In genomic region chr11:104624791-104625391, GRCm38 (mm10) we compare ENCODE assay signal across 8 mouse cellular contexts. TPM values are rescaled to one million over a fixed set of nuclear protein-coding genes. Genes with fewer than 3 reads are reported as not detected.
DNase-seq lines count a peak whose midpoint lies in the region; ATAC-seq and TF ChIP-seq lines count a peak whose summit lies in the region.

No protein-coding gene starts in this region.

- peak overlapping the region; percentile 25; the same call in 1 of the 2 replicates for H3K4me3 ChIP-seq in embryonic facial prominence, embryonic 10.5 days
- no peak overlapping the region for H3K4me3 ChIP-seq in heart, embryonic 16.5 days (ENCODE audit: low read length)
- H3K4me3 ChIP-seq in lung, postnatal 0 days (ENCODE audit: low read depth, low read length): no peak overlapping the region
- no peak overlapping the region for H3K4me3 ChIP-seq in forebrain, embryonic 14.5 days (ENCODE audit: low read depth, low read length)
- no peak overlapping the region for H3K4me3 ChIP-seq in forebrain, embryonic 13.5 days

- TF ChIP-seq CTCF in lung, postnatal 0 days (IDR thresholded peaks at IDR 0.05): peak; percentile 17

- H3K9ac ChIP-seq in heart, embryonic 16.5 days (ENCODE audit: low read length): no peak overlapping the region
- no peak overlapping the region for H3K9ac ChIP-seq in lung, postnatal 0 days (replicated peaks; ENCODE audit: low read depth)
- H3K9ac ChIP-seq in forebrain, embryonic 14.5 days (ENCODE audit: low read length): no peak overlapping the region
- no peak overlapping the region for H3K9ac ChIP-seq in forebrain, embryonic 13.5 days

- TF ChIP-seq EP300 in lung, postnatal 0 days (IDR thresholded peaks at IDR 0.05): no peak

- H3K9me3 ChIP-seq in embryonic facial prominence, embryonic 10.5 days: no peaks in the 10 kb centered on the region
- no peaks in the 10 kb centered on the region for H3K9me3 ChIP-seq in heart, embryonic 16.5 days (replicated peaks; ENCODE audit: control insufficient read depth, low read length)
- no peaks in the 10 kb centered on the region for H3K9me3 ChIP-seq in lung, postnatal 0 days (ENCODE audit: low read length)
- H3K9me3 ChIP-seq in forebrain, embryonic 14.5 days (replicated peaks; ENCODE audit: control insufficient read depth, low read length): no peaks in the 10 kb centered on the region
- H3K9me3 ChIP-seq in forebrain, embryonic 13.5 days (replicated peaks): no peaks in the 10 kb centered on the region

- 24% methylated on average over 6 of the region's 6 CpGs for WGBS in embryonic facial prominence, embryonic 10.5 days
- 39% methylated on average over 6 of the region's 6 CpGs for WGBS in heart, embryonic 16.5 days
- 23% methylated on average over 6 of the region's 6 CpGs for WGBS in lung, postnatal 0 days
- WGBS in forebrain, embryonic 14.5 days: 53% methylated on average over 6 of the region's 6 CpGs
- 62% methylated on average over 6 of the region's 6 CpGs for WGBS in forebrain, embryonic 13.5 days

- H3K27me3 ChIP-seq in embryonic facial prominence, embryonic 10.5 days (replicated peaks; ENCODE audit: low read depth, poor library complexity, severe bottlenecking): no peaks in the 10 kb centered on the region
- H3K27me3 ChIP-seq in heart, embryonic 16.5 days (ENCODE audit: control insufficient read depth, insufficient read depth, low read length): no peaks in the 10 kb centered on the region
- H3K27me3 ChIP-seq in lung, postnatal 0 days (replicated peaks; ENCODE audit: insufficient read depth, low read length): no peaks in the 10 kb centered on the region
- H3K27me3 ChIP-seq in forebrain, embryonic 14.5 days (replicated peaks; ENCODE audit: control insufficient read depth, insufficient read depth, low read length): no peaks in the 10 kb centered on the region
- no peaks in the 10 kb centered on the region for H3K27me3 ChIP-seq in forebrain, embryonic 13.5 days

- no peak overlapping the region for H3K4me2 ChIP-seq in heart, embryonic 16.5 days (ENCODE audit: low read depth, low read length)
- no peak overlapping the region for H3K4me2 ChIP-seq in lung, postnatal 0 days (replicated peaks; ENCODE audit: low read depth, low read length)
- H3K4me2 ChIP-seq in forebrain, embryonic 14.5 days (ENCODE audit: low read length): no peak overlapping the region
- H3K4me2 ChIP-seq in forebrain, embryonic 13.5 days: no peak overlapping the region

- H3K27ac ChIP-seq in embryonic facial prominence, embryonic 10.5 days (replicated peaks): peak overlapping the region; percentile 81
- H3K27ac ChIP-seq in heart, embryonic 16.5 days (ENCODE audit: low read length): peak overlapping the region; percentile 37; the same call in 1 of the 2 replicates
- H3K27ac ChIP-seq in lung, postnatal 0 days (ENCODE audit: low read length): peak overlapping the region; percentile 21; the same call in 1 of the 2 replicates
- no peak overlapping the region for H3K27ac ChIP-seq in forebrain, embryonic 14.5 days (ENCODE audit: low read depth, low read length)
- H3K27ac ChIP-seq in forebrain, embryonic 13.5 days: no peak overlapping the region

- 0 out of 2 replicates have a peak, but pooled peaks have one; percentile 19 for ATAC-seq in heart, embryonic 16.5 days (replicated peaks; ENCODE audit: extremely low read depth, insufficient read depth, low FRiP score)
- peak; percentile 61 for ATAC-seq in lung, postnatal 0 days
- ATAC-seq in forebrain, embryonic 14.5 days: no peak
- ATAC-seq in forebrain, embryonic 13.5 days: no peak

- H3K36me3 ChIP-seq in embryonic facial prominence, embryonic 10.5 days (replicated peaks): no peaks in the 10 kb centered on the region
- no peaks in the 10 kb centered on the region for H3K36me3 ChIP-seq in heart, embryonic 16.5 days (ENCODE audit: control insufficient read depth, insufficient read depth)
- no peaks in the 10 kb centered on the region for H3K36me3 ChIP-seq in lung, postnatal 0 days (ENCODE audit: insufficient read depth, low read length)
- H3K36me3 ChIP-seq in forebrain, embryonic 14.5 days (ENCODE audit: control insufficient read depth, insufficient read depth, low read length): no peaks in the 10 kb centered on the region
- H3K36me3 ChIP-seq in forebrain, embryonic 13.5 days (ENCODE audit: poor library complexity, severe bottlenecking): no peaks in the 10 kb centered on the region

- peaks cover 43% of the 10 kb centered on the region for H3K4me1 ChIP-seq in embryonic facial prominence, embryonic 10.5 days
- peaks cover 13% of the 10 kb centered on the region for H3K4me1 ChIP-seq in heart, embryonic 16.5 days (ENCODE audit: control insufficient read depth, insufficient read depth, low read length)
- H3K4me1 ChIP-seq in lung, postnatal 0 days (ENCODE audit: insufficient read depth, low read depth, low read length): peaks cover 6% of the 10 kb centered on the region; the same call in 1 of the 2 replicates
- no peaks in the 10 kb centered on the region; the same call in none of the 2 replicates for H3K4me1 ChIP-seq in forebrain, embryonic 14.5 days (ENCODE audit: control insufficient read depth, insufficient read depth, low read length)
- peaks cover 1% of the 10 kb centered on the region for H3K4me1 ChIP-seq in forebrain, embryonic 13.5 days

- DNase-seq in urinary bladder, postnatal 14 days (ENCODE audit: low spot score): peak; percentile 40
- DNase-seq in urinary bladder, postnatal 10 days (ENCODE audit: low spot score): no peak
- peak; percentile 79 for DNase-seq in embryonic facial prominence, embryonic 10.5 days (ENCODE audit: low spot score)
- peak; percentile 45 for DNase-seq in lung, postnatal 0 days (ENCODE audit: low spot score)
- DNase-seq in right cerebral cortex, adult 2 months (ENCODE audit: low spot score in 2 of 2): no peak
- no peak for DNase-seq in forebrain, embryonic 14.5 days (ENCODE audit: low spot score)

RNA-seq across cellular contexts. Expression of gene Itgb3, which starts 17.1 kb away (rescaled TPM):
- 2.9 and 4.2 TPM in 2 replicates for polyA plus RNA-seq in embryonic facial prominence, embryonic 10.5 days (2016; fragmentation: Nextera tagmentation; extraction: Ambion mirVana)
- polyA plus RNA-seq in heart, embryonic 16.5 days (2015; fragmentation: Nextera tagmentation; extraction: Ambion mirVana): 3.5 and 4.0 TPM in 2 replicates
- 6.9 and 7.1 TPM in 2 replicates for polyA plus RNA-seq in lung, postnatal 0 days (2015; fragmentation: Nextera tagmentation; extraction: Ambion mirVana)
- polyA plus RNA-seq in forebrain, embryonic 14.5 days (2014; fragmentation: Nextera tagmentation; extraction: Ambion mirVana): 0.24 and 0.27 TPM in 2 replicates
- 0.43 and 0.89 TPM in 2 replicates for polyA plus RNA-seq in forebrain, embryonic 13.5 days (2015; fragmentation: Nextera tagmentation; extraction: Ambion mirVana)

Comparison
In these comparisons a context has a peak if more than half of its experiments do, and no peak if none do; other contexts are left out.
1. DNase-seq: peak in urinary bladder, postnatal 14 days (single experiment), embryonic facial prominence, embryonic 10.5 days (single experiment) and lung, postnatal 0 days (single experiment); none in urinary bladder, postnatal 10 days (single experiment), right cerebral cortex, adult 2 months (0 of 2) and forebrain, embryonic 14.5 days (single experiment).
2. H3K27ac ChIP-seq: peak in embryonic facial prominence, embryonic 10.5 days (single experiment), heart, embryonic 16.5 days (single experiment) and lung, postnatal 0 days (single experiment); none in forebrain, embryonic 14.5 days (single experiment) and forebrain, embryonic 13.5 days (single experiment).
3. ATAC-seq: peak in heart, embryonic 16.5 days (single experiment) and lung, postnatal 0 days (single experiment); none in forebrain, embryonic 14.5 days (single experiment) and forebrain, embryonic 13.5 days (single experiment).